Mouse (Mus musculus) cerebellum, adult 2 months (tissue): Measurements from ENCODE around the gene Sec1. TPM values are rescaled to one million over a fixed set of nuclear protein-coding genes. Genes with fewer than 3 reads are reported as not detected.

ENCODE experiments used
- DNase-seq, 2 experiments: peaks; one replicate each; pipeline ENCODE4 v3.0.0; 2021
- H3K27ac ChIP-seq: fragments of 200-500 bp; 2 replicates; pipeline ENCODE4 v1.5.1; 2012; ENCODE audit warnings: low read length, control low read depth, inconsistent platforms; ENCODE audit not compliant: insufficient read depth
- H3K27me3 ChIP-seq: fragments of 200-500 bp; 2 replicates; pipeline ENCODE4 v1.6.1; 2012; ENCODE audit warnings: inconsistent platforms, mild to moderate bottlenecking, low read length, moderate library complexity; ENCODE audit not compliant: control insufficient read depth, insufficient read depth
- H3K4me1 ChIP-seq: fragments of 200-500 bp; 2 replicates; pipeline ENCODE4 v1.6.1; 2011; ENCODE audit warnings: low read length; ENCODE audit not compliant: control insufficient read depth, insufficient read depth
- H3K4me3 ChIP-seq: fragments of 200-500 bp; replicated peaks from 2 replicates; pipeline ENCODE3; 2011; ENCODE audit warnings: mild to moderate bottlenecking, low read depth, low read length, control low read depth; ENCODE audit not compliant: insufficient read depth
- CTCF ChIP-seq: fragments of 200-500 bp; IDR thresholded peaks from 2 replicates; pipeline ENCODE4 v1.5.1; 2011; ENCODE audit warnings: low read depth, mild to moderate bottlenecking, control low read depth, low read length, moderate library complexity, borderline replicate concordance; ENCODE audit not compliant: insufficient read depth
- POLR2A ChIP-seq: fragments of 200-500 bp; IDR thresholded peaks from 2 replicates; pipeline ENCODE4 v1.6.1; 2011; ENCODE audit warnings: low read length, control low read depth, borderline replicate concordance; ENCODE audit not compliant: insufficient read depth
- WGBS: fragments of 180-500 bp; shearing (Covaris S2); methylation state at CpG from one replicate; pipeline ENCODE4 v1.1.7; 2018; 5-methylcytosine and 5-hydroxymethylcytosine counted together
- polyA plus RNA-seq: library from polyadenylated mRNA; depleted of rRNA; stranded (reverse); fragments of >200 nt; gene quantifications from 2 replicates; pipeline ENCODE4 v1.2.3, GENCODE M21; 2012

The Sec1 gene
- polyA plus RNA-seq, 1 experiment: 0.64 TPM

GRCm38 (mm10) chr7:45712022-45712757, 18.0 kb upstream of the Sec1 start:
- WGBS: 79% methylated on average over 21 of the region's 21 CpGs
- Histone ChIP-seq H3K27ac (no peak overlapping the region), H3K4me1 (peaks cover 35% of the 10 kb centered on the region), H3K4me3 (no peak overlapping the region), H3K27me3 (no peaks in the 10 kb centered on the region)
- TF ChIP-seq CTCF (0 out of 2 replicates have a peak, but pooled peaks have one; percentile 8), POLR2A (peak; percentile 11; the same call in 1 of the 2 replicates)
- DNase-seq: peak; percentile 39

- Histone ChIP-seq H3K4me3 (no peak overlapping the region), H3K4me1 (peaks cover 37% of the 10 kb centered on the region), H3K27me3 (no peaks in the 10 kb centered on the region), H3K27ac (no peak overlapping the region)
- WGBS: 68% methylated on average over 24 of the region's 24 CpGs
- DNase-seq: no peak
- no peak for TF ChIP-seq CTCF
- no peak; the same call in 1 of the 2 replicates for TF ChIP-seq POLR2A
These were observed 17.3 kb upstream of the Sec1 start for GRCm38 (mm10) chr7:45711316-45712021.

GRCm38 (mm10) chr7:45710477-45711191, 16.4 kb upstream of the Sec1 start:
- Histone ChIP-seq H3K4me3 (no peak overlapping the region), H3K27me3 (no peaks in the 10 kb centered on the region), H3K4me1 (peaks cover 32% of the 10 kb centered on the region), H3K27ac (no peak overlapping the region)
- no peak for TF ChIP-seq CTCF
- no peak for TF ChIP-seq POLR2A
- 85% methylated on average over 20 of the region's 20 CpGs for WGBS
- peak in 1 of 2 experiments; percentile 31 for DNase-seq

GRCm38 (mm10) chr7:45709677-45710355, 15.6 kb upstream of the Sec1 start:
- WGBS: 34% methylated on average over 14 of the region's 14 CpGs

DNA sequence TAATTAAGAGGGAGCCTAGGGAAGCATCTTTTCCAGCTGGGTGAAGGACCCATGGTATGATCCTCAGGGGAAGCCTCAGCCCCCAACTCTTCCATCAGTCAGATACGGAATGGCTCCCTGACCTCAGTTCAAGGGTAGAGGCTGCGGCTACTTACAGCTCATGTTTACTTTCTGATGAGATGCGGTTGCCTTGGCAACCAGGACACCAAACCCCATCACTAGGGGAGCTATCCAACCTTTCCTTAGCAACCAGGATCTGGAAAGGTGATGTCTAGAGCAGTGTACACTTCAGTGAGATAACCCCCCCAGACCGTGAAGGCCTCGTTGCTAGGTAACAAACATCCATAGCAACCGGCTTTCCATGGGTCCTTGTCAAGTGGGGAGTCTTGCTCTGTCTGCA, 14.8 kb upstream of the Sec1 start:
- no peak overlapping the region for H3K4me3 ChIP-seq
- peaks cover 32% of the 10 kb centered on the region for H3K4me1 ChIP-seq
- peak; percentile 27 to 31 for DNase-seq
- WGBS: 23% methylated on average over 6 of the region's 6 CpGs
- TF ChIP-seq CTCF: no peak
- no peak for TF ChIP-seq POLR2A
- H3K27ac ChIP-seq: peak overlapping the region; percentile 64; the same call in 1 of the 2 replicates
- H3K27me3 ChIP-seq: no peaks in the 10 kb centered on the region

More at GRCm38 (mm10) chr7:45709677-45710355, 15.6 kb upstream of the Sec1 start:
- H3K4me3 ChIP-seq: no peak overlapping the region
- peak in 1 of 2 experiments; percentile 34 for DNase-seq
- TF ChIP-seq CTCF (no peak), POLR2A (no peak)
- H3K4me1 ChIP-seq: peaks cover 32% of the 10 kb centered on the region
- no peaks in the 10 kb centered on the region for H3K27me3 ChIP-seq
- H3K27ac ChIP-seq: no peak overlapping the region

DNA sequence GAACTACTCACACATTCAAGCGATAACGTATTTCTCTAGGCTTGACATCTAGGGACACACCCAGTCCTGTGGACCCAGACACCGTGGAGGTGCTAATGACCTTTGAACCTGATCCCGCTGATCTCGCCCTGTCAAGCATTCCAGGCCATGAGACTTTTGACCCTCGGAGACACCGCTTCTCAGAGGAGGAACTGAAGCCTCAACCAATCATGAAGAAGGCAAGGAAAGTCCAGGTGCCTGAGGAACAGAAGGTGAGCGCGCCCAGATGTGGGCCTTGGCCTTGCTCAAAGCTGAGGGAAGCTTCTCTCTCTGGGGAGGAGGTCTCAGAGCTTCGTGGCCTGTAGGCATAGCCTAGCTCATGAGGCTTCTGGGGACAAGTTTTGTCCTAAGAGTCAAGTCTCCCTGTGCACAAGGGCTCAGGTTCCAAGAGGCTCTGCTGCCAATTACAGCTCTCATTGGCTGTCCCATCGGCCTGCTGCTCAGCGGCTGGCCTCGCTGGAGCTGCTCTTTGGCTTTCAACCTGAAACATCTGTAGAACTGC, 14.1 kb upstream of the Sec1 start:
- peak overlapping the region; percentile 46 for H3K4me3 ChIP-seq
- TF ChIP-seq CTCF (no peak), POLR2A (no peak)
- H3K4me1 ChIP-seq: peaks cover 32% of the 10 kb centered on the region
- H3K27me3 ChIP-seq: no peaks in the 10 kb centered on the region
- DNase-seq: peak; percentile 48 to 51
- WGBS: 37% methylated on average over 13 of the region's 13 CpGs
- H3K27ac ChIP-seq: peak overlapping the region; percentile 64
